Mouse (Mus musculus) lung, embryonic 14.5 days (tissue): Measurements from ENCODE around the gene Olfr1463. TPM values are rescaled to one million over a fixed set of nuclear protein-coding genes. Genes with fewer than 3 reads are reported as not detected.

ENCODE experiments used
- ATAC-seq: fragments of 200-750 bp; cut with Nextera tagmentation; 2 replicates; pipeline ENCODE4 v1.8.0; 2017; ENCODE audit warnings: mild to moderate bottlenecking, moderate TSS enrichment, moderate library complexity; ENCODE audit not compliant: insufficient read depth
- DNase-seq: peaks from one replicate; pipeline ENCODE4 v3.0.0-alpha.2; 2015
- H3K27ac ChIP-seq: fragments of 300-500 bp; sonication (generic); 2 replicates; pipeline ENCODE4 v1.5.1; 2014; ENCODE audit warnings: low read depth, mild to moderate bottlenecking, moderate library complexity
- H3K27me3 ChIP-seq: fragments of 300-500 bp; sonication (generic); 2 replicates; pipeline ENCODE4 v1.6.1; 2014; ENCODE audit warnings: low read length, control low read depth; ENCODE audit not compliant: insufficient read depth
- H3K36me3 ChIP-seq: fragments of 300-500 bp; sonication (generic); 2 replicates; pipeline ENCODE4 v1.6.1; 2014; ENCODE audit warnings: control low read depth; ENCODE audit not compliant: insufficient read depth
- H3K4me1 ChIP-seq: fragments of 300-500 bp; sonication (generic); 2 replicates; pipeline ENCODE4 v1.6.1; 2014; ENCODE audit warnings: antibody characterized with exemption, control low read depth; ENCODE audit not compliant: insufficient read depth
- H3K4me2 ChIP-seq: fragments of 300-500 bp; sonication (generic); 2 replicates; pipeline ENCODE4 v1.6.1; 2014; ENCODE audit warnings: mild to moderate bottlenecking
- H3K4me3 ChIP-seq: fragments of 300-500 bp; sonication (generic); 2 replicates; pipeline ENCODE4 v1.5.1; 2014; ENCODE audit warnings: low read depth, low read length
- H3K9ac ChIP-seq: fragments of 300-500 bp; sonication (generic); 2 replicates; pipeline ENCODE4 v1.6.1; 2014
- H3K9me3 ChIP-seq: fragments of 300-500 bp; sonication (generic); 2 replicates; pipeline ENCODE4 v1.6.1; 2016; ENCODE audit warnings: low read depth, low read length, control low read depth
- CTCF ChIP-seq: IDR thresholded peaks from 2 replicates; pipeline ENCODE4 v1.5.1; 2016; ENCODE audit warnings: antibody characterized with exemption, low read depth
- WGBS: fragments of 180-500 bp; shearing (Covaris S2); extraction: QIAGEN DNeasy Blood & Tissue Kit; methylation state at CpG from one replicate; pipeline ENCODE4 v1.1.7; 2014; 5-methylcytosine and 5-hydroxymethylcytosine counted together
- polyA plus RNA-seq: library from polyadenylated mRNA; unstranded; fragments of >200 nt; fragmentation: Nextera tagmentation; extraction: Ambion mirVana; gene quantifications from 2 replicates; pipeline ENCODE4 v1.2.1, GENCODE M21; 2014

Gene Olfr1463
- polyA plus RNA-seq, result not detected in 2 replicates

DNA sequence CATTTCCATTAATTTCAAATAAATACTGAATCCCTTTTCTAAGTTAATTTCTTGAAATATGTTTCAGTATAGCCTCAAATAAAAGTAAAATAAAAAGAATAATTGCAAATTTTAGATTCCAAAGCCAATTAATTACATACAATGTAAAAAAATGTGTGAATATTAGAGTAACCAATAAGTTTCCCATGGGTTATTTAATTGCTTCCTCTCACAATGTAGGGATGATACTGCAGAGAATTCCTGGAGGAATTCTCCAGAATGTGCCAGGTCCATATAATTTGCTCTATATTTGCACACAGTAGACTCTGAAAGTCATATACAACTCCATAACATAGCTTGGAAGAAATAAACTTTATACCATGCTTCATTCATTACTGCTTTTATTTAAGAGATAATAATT lies at the start of gene Olfr1463:
Gene Olfr1463, plus strand, starts transcription at position 301 of the 400 bp plus-strand sequence.
- Histone ChIP-seq H3K27ac (no peak within 1 kb of the TSS), H3K36me3 (no peaks in the 10 kb centered on the region), H3K9ac (no peak within 1 kb of the TSS), H3K4me1 (no peaks in the 10 kb centered on the region), H3K27me3 (no peaks in the 10 kb centered on the region), H3K4me2 (no peak within 1 kb of the TSS), H3K4me3 (no peak within 1 kb of the TSS), H3K9me3 (no peaks in the 10 kb centered on the region; the same call in 1 of the 2 replicates)
- no peak for ATAC-seq
- TF ChIP-seq CTCF, result no peak
- no peak for DNase-seq

DNA sequence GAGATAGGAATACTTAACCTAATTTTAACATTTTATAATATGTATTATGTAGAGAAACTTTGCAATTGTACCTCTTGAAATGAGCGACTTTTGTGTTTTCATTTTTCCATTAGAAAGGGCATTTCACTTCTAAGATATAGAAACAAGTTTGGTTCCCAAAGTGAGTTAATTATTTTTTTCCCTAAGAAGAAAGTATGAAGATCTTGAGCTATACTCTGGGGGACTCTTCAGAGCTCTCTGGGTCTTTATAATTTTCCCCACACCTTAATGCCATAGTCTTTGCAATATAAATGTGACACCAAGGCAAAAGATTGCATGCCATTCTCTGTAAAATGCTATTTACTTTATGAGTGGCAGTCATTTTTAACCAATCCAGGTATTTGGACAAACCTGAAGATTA lies 45.7 kb upstream of the Olfr1463 start, which contains the start of gene Olfr1462:
Gene Olfr1462, plus strand, starts transcription at position 301 of the 400 bp plus-strand sequence.
- WGBS, result 82% methylated on average over 1 of the region's 1 CpGs
- TF ChIP-seq CTCF, result no peak
- no peak for ATAC-seq

DNA sequence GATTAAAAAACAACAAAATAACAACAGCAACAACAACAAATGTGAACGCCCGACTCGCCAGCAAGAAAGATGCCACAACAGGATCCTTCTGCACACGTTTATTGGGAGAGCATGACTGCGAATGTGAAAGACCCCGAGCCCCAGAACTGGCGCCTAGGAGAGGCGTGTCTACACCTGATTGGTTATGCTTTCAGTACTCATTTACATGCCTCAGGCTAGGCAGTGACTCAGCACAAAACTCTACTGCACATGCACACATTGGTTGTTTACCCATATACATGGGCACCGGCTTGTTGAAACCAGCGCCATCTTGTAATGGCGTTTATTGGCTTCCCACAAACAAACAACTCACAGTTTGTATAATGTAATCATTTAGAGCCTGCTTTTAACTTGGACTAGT lies 9.5 kb upstream of the Olfr1463 start:
- Histone ChIP-seq H3K4me3 (no peak overlapping the region), H3K27ac (no peak overlapping the region), H3K4me1 (no peaks in the 10 kb centered on the region), H3K27me3 (no peaks in the 10 kb centered on the region), H3K9ac (no peak overlapping the region), H3K4me2 (no peak overlapping the region), H3K36me3 (no peaks in the 10 kb centered on the region), H3K9me3 (peaks cover 6% of the 10 kb centered on the region; the same call in 1 of the 2 replicates)
- no peak for ATAC-seq
- DNase-seq, result no peak
- no peak for TF ChIP-seq CTCF
- WGBS, result 82% methylated on average over 11 of the region's 11 CpGs

More for the DNA sequence above, 45.7 kb upstream of the Olfr1463 start, which contains the start of gene Olfr1462:
- Histone ChIP-seq H3K27ac (no peak within 1 kb of the TSS), H3K4me3 (no peak within 1 kb of the TSS), H3K27me3 (no peaks in the 10 kb centered on the region), H3K9me3 (no peaks in the 10 kb centered on the region; the same call in 1 of the 2 replicates), H3K4me1 (no peaks in the 10 kb centered on the region), H3K36me3 (no peaks in the 10 kb centered on the region), H3K4me2 (no peak within 1 kb of the TSS), H3K9ac (no peak within 1 kb of the TSS)
- DNase-seq, result no peak

Other genes starting within 250 kb of the Olfr1463 start
- not detected in 2 replicates for gene Olfr1451, start 236.3 kb upstream of the Olfr1463 start, polyA plus RNA-seq
- gene Olfr1453, start 203.0 kb upstream of the Olfr1463 start, polyA plus RNA-seq, result not detected in 2 replicates
- not detected in 2 replicates for gene Olfr1454, start 170.7 kb upstream of the Olfr1463 start, polyA plus RNA-seq
- not detected in 2 replicates for gene Olfr1457, start 133.4 kb upstream of the Olfr1463 start, polyA plus RNA-seq
- not detected in 2 replicates for gene Olfr1458, start 124.6 kb upstream of the Olfr1463 start, polyA plus RNA-seq
- gene Olfr1459, start 81.8 kb upstream of the Olfr1463 start, polyA plus RNA-seq, result not detected in 2 replicates
- not detected in 2 replicates for gene Olfr1461, start 68.3 kb upstream of the Olfr1463 start, polyA plus RNA-seq
- not detected in 2 replicates for gene Olfr1462, start 45.6 kb upstream of the Olfr1463 start, polyA plus RNA-seq
- gene Olfr1465, start 84.2 kb downstream of the Olfr1463 start, polyA plus RNA-seq, result not detected in 2 replicates
- not detected in 2 replicates for gene Olfr1466, start 107.5 kb downstream of the Olfr1463 start, polyA plus RNA-seq
- not detected in 2 replicates for gene Olfr1467, start 130.9 kb downstream of the Olfr1463 start, polyA plus RNA-seq
- gene Olfr1469, start 176.5 kb downstream of the Olfr1463 start, polyA plus RNA-seq, result not detected in 2 replicates
- gene Olfr1471, start 212.1 kb downstream of the Olfr1463 start, polyA plus RNA-seq, result not detected in 2 replicates
- not detected in 2 replicates for gene Olfr1472, start 224.8 kb downstream of the Olfr1463 start, polyA plus RNA-seq
- gene Olfr1474, start 238.2 kb downstream of the Olfr1463 start, polyA plus RNA-seq, result not detected in 2 replicates
- gene Olfr1475, start 248.9 kb downstream of the Olfr1463 start, polyA plus RNA-seq, result not detected in 2 replicates